In the genomic region with DNA sequence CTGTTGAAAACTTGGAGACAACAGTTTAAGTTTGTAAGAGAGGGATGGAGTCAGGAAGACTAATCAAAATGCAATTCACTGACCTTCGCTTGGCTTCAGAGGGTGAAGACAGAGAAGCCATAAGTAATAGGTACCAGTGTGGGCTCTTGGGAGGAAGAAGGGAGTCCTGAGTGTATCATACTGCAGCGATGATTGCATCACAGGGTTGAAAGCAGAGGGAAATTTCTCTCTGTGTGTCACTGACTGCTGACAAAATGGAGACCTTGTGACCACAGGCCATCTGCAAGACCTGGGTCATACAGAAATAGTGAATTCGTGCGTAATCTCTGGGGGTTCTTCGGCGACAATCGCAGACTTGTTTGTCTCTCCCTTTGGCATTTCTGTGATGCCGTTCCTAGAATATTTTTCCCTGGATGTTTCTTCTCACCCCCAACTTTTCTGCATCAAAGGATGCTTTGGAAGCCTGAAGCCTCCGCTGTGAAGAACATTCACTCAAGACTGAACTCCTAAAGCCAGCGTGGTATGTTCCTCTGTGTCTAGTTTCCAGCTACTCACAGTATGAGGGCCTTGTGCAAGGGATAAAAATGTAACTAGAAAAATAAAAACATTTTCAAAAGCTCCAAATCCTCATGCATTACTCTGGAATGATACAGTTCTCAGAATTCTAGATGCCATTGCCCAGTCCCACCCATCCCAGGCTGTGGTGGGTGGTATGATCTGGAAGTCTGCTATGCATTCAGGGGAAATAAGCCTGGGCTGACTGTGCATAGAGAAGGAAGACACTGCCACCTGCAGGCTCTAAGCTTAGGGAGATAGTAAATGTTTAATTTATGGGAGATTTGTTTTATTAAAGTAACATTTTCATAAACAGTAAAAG, we compare ENCODE assay signal across 7 mouse cellular contexts.
DNase-seq lines count a peak whose midpoint lies in the region; ATAC-seq and TF ChIP-seq lines count a peak whose summit lies in the region.

No protein-coding gene starts in this region.

- peak; percentile 8 for DNase-seq in ES-CJ7 (ENCODE audit: low read depth, low spot score)
- DNase-seq in adrenal gland, adult 2 months = peak; percentile 34
- DNase-seq in embryonic facial prominence, embryonic 10.5 days (ENCODE audit: low spot score) = peak; percentile 43
- peak; percentile 36 to 80 for DNase-seq in kidney, postnatal 36 days
- peak; percentile 87 for DNase-seq in lung, embryonic 14.5 days
- DNase-seq in retina, postnatal 1 day = peak; percentile 54

- H3K9ac ChIP-seq in heart, embryonic 12.5 days = no peak overlapping the region
- H3K9ac ChIP-seq in lung, embryonic 14.5 days = no peak overlapping the region

- 92% methylated on average over 10 of the region's 10 CpGs for WGBS in embryonic facial prominence, embryonic 10.5 days
- WGBS in heart, embryonic 12.5 days = 84% methylated on average over 10 of the region's 10 CpGs
- 80% methylated on average over 10 of the region's 10 CpGs for WGBS in lung, embryonic 14.5 days

- peaks cover 11% of the 10 kb centered on the region for H3K4me1 ChIP-seq in embryonic facial prominence, embryonic 10.5 days
- H3K4me1 ChIP-seq in heart, embryonic 12.5 days (replicated peaks) = no peaks in the 10 kb centered on the region
- no peaks in the 10 kb centered on the region for H3K4me1 ChIP-seq in lung, embryonic 14.5 days (ENCODE audit: insufficient read depth)

- H3K4me3 ChIP-seq in embryonic facial prominence, embryonic 10.5 days = no peak overlapping the region
- H3K4me3 ChIP-seq in heart, embryonic 12.5 days = no peak overlapping the region
- H3K4me3 ChIP-seq in lung, embryonic 14.5 days (ENCODE audit: low read depth, low read length) = no peak overlapping the region

- no peaks in the 10 kb centered on the region for H3K9me3 ChIP-seq in embryonic facial prominence, embryonic 10.5 days
- no peaks in the 10 kb centered on the region for H3K9me3 ChIP-seq in heart, embryonic 12.5 days (replicated peaks)
- no peaks in the 10 kb centered on the region for H3K9me3 ChIP-seq in lung, embryonic 14.5 days (ENCODE audit: low read depth, low read length)

- TF ChIP-seq CTCF in lung, embryonic 14.5 days (IDR thresholded peaks at IDR 0.05; ENCODE audit: low read depth) = peak; percentile 78

- no peak overlapping the region for H3K27ac ChIP-seq in embryonic facial prominence, embryonic 10.5 days (replicated peaks)
- H3K27ac ChIP-seq in heart, embryonic 12.5 days (ENCODE audit: poor library complexity, severe bottlenecking) = no peak overlapping the region
- no peak overlapping the region for H3K27ac ChIP-seq in lung, embryonic 14.5 days (ENCODE audit: low read depth)

- H3K27me3 ChIP-seq in embryonic facial prominence, embryonic 10.5 days (replicated peaks; ENCODE audit: low read depth, poor library complexity, severe bottlenecking) = no peaks in the 10 kb centered on the region
- no peaks in the 10 kb centered on the region for H3K27me3 ChIP-seq in heart, embryonic 12.5 days (replicated peaks)
- no peaks in the 10 kb centered on the region for H3K27me3 ChIP-seq in lung, embryonic 14.5 days (ENCODE audit: insufficient read depth, low read length)

- no peak overlapping the region for H3K4me2 ChIP-seq in heart, embryonic 12.5 days
- no peak overlapping the region for H3K4me2 ChIP-seq in lung, embryonic 14.5 days

- H3K36me3 ChIP-seq in embryonic facial prominence, embryonic 10.5 days (replicated peaks) = no peaks in the 10 kb centered on the region
- H3K36me3 ChIP-seq in heart, embryonic 12.5 days = no peaks in the 10 kb centered on the region
- no peaks in the 10 kb centered on the region for H3K36me3 ChIP-seq in lung, embryonic 14.5 days (ENCODE audit: insufficient read depth)

- peak; percentile 77 for ATAC-seq in heart, embryonic 12.5 days (ENCODE audit: insufficient number of reproducible peaks, low FRiP score)
- ATAC-seq in lung, embryonic 14.5 days (ENCODE audit: insufficient read depth) = peak; percentile 81

Comparison
In these comparisons a context has a peak if more than half of its experiments do, and no peak if none do; other contexts are left out.
1. DNase-seq: peak in every context shown above with its lines; median percentile 87 in lung, embryonic 14.5 days; 58 in kidney, postnatal 36 days; 54 in retina, postnatal 1 day; 43 in embryonic facial prominence, embryonic 10.5 days; 34 in adrenal gland, adult 2 months; 8 in ES-CJ7.